Mouse (Mus musculus): Measurements from ENCODE around the gene Hoxa5.

- TF ChIP-seq CTCF (IDR thresholded peaks at IDR 0.05; ENCODE audit: extremely low read depth, insufficient read depth, insufficient read length, insufficient replicate concordance): no peak
- no peak for TF ChIP-seq POLR2A (IDR thresholded peaks at IDR 0.05; ENCODE audit: low read depth, low read length)
Observed at GRCm38 (mm10) chr6:52217459-52217768, 13.0 kb upstream of the Hoxa5 start.
